Mouse (Mus musculus): Measurements from ENCODE around the gene Gm45140. TPM values are rescaled to one million over a fixed set of nuclear protein-coding genes. Genes with fewer than 3 reads are reported as not detected.

Gm45140 gene
- polyA plus RNA-seq, 1 experiment, result not detected

DNA sequence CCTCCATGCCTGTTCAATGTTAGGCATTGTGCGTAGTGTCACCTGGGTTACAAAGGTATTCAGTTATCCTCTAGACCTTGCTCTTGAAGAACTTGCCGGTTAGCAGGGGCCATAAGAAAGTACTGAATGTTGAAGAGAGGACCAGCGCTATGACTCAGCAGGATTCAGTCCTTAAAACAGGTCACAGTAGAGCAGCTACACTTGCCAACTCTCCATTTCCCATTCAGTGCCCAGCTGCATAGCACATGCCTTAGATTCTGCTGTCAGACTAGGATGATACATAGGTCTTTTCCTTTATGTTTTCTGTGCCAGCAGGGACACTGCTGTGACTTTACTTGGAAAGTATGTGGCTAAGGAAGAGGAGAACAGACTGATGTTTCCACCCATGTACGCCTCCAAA is 17.9 kb upstream of the Gm45140 start:
- H3K4me1 ChIP-seq (ENCODE audit: control insufficient read depth, insufficient read depth, insufficient read length, low read length), result peaks cover 2% of the 10 kb centered on the region; the same call in 1 of the 2 replicates
- H3K4me3 ChIP-seq (ENCODE audit: insufficient read depth, low read depth, low read length), result no peak overlapping the region
- H3K27ac ChIP-seq (replicated peaks; ENCODE audit: low read depth, low read length), result no peak overlapping the region

DNA sequence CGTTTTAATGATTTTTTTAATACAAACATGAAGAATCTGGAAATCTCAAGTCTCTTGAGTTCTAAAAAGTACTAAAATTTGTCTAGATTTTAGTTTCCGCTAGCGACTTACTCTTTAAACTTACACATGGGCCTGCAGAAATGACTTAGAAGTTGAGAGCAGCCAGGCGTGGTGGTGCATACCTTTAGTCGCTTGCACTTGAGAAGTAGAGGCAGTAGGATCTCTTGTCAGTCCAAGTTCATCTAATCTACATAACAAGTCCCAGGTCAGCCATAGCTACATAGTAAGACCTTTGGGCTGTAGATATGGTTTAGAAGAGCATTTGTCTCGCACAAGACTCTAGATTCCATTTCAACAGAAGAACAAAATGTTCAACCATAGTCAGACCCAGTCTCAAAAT is 16.3 kb upstream of the Gm45140 start:
- Histone ChIP-seq H3K27ac (replicated peaks; ENCODE audit: low read depth, low read length) (no peak overlapping the region), H3K4me3 (ENCODE audit: insufficient read depth, low read depth, low read length) (no peak overlapping the region), H3K4me1 (ENCODE audit: control insufficient read depth, insufficient read depth, insufficient read length, low read length) (peaks cover 4% of the 10 kb centered on the region; the same call in 1 of the 2 replicates)

DNA sequence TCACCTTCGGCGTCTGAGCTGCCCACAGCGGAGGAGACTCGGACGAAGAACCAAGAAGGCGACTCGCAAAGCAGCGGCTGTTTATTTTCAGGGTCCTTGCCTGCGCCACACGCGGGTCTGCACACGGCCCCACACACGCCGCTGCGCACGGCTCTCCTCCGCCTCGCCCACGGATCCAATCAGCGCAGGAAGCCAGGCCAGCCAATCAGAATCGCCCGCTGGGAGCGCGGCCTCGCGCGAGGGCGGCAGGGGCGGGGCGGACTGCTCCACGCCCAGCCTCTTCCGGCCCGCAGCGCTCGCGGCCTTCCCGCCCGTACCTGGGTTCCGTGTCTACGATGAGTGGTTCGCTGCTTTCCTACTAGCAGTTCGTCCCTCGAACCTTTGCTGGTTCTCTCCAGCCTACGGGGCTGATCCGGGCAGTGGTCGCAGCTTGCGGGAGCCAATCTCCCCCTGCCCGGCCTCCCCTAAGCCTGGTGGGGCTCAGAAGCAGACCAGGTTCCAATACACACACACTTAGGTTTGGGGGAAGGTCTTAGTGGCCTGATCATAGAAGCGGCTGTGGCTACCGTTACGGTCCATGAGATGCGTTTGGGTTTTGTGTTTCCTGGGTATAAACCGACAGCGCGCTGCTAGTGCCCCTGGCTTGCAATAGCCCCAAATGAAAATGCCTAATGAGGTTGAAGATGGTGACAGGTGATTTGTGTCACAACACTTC is 15.5 kb upstream of the Gm45140 start, which contains the start of gene Cnbp:
Gene Cnbp (minus strand): TSS at position 207 of the 715 bp plus-strand sequence.
- Histone ChIP-seq H3K27ac (replicated peaks; ENCODE audit: low read depth, low read length) (peak within 1 kb of the TSS; percentile 97), H3K4me1 (ENCODE audit: control insufficient read depth, insufficient read depth, insufficient read length, low read length) (peaks cover 4% of the 10 kb centered on the region; the same call in 1 of the 2 replicates)

DNA sequence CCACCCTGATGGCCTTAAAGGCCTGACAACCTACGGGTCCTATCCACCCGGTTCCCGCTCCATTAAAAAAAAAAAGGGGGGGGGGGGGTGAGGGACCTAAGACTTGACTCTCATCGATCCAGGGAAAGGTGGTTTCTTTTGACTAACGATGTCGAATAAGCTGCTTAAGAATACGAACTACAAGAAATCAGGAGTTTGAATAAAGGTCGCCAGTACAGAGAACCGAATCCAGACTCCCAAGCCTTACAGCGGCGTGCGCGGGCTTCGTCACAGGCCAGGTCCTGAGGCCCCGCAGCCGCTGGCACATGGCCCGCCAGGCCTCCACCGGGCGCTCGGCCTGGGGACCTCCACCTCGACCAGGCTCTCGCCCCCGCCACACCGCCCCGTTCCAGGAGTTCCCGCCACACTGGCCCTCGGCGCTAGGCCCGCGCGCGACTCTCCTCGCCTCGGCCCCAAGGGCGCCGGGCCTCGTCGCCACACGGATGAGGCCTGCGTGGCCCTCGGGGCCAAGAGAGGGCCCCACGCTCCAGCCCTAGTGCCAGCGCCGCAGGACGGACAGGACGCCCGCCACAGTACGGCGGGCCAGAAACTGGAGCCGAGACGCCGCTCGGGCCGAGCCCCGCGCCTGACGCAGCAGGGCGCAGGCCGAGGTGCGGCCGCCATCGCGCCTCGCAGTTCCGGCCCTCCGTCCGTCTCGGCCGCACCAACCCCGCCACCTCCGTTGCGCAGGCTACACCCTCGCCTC is 14.7 kb upstream of the Gm45140 start:
- Histone ChIP-seq H3K4me3 (ENCODE audit: insufficient read depth, low read depth, low read length) (peak overlapping the region; percentile 92), H3K4me1 (ENCODE audit: control insufficient read depth, insufficient read depth, insufficient read length, low read length) (peaks cover 4% of the 10 kb centered on the region; the same call in 1 of the 2 replicates), H3K27ac (replicated peaks; ENCODE audit: low read depth, low read length) (peak overlapping the region; percentile 97)

More for the DNA sequence above, 15.5 kb upstream of the Gm45140 start, which contains the start of gene Cnbp:
- peak within 1 kb of the TSS; percentile 92 for H3K4me3 ChIP-seq (ENCODE audit: insufficient read depth, low read depth, low read length)

DNA sequence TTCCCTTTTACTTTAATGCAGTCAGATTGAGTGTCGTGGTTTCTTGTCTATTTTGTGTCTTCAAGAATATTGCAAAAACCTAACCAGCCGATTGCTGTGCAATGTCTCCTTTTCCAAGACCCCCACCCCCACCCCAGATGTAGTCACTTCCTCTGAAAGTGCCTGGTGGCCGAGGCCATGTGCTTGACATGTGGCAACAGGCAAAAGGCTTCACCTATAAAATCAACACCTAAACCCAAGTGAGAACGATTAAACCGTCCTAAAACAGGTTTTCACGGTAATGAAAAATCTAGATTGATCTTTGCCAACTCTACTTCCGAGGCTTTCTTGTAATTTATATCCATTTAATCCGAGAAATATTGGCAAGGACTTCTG is 14.2 kb upstream of the Gm45140 start:
- H3K4me3 ChIP-seq (ENCODE audit: insufficient read depth, low read depth, low read length), result peak overlapping the region; percentile 92
- H3K27ac ChIP-seq (replicated peaks; ENCODE audit: low read depth, low read length), result peak overlapping the region; percentile 97
- peaks cover 4% of the 10 kb centered on the region; the same call in 1 of the 2 replicates for H3K4me1 ChIP-seq (ENCODE audit: control insufficient read depth, insufficient read depth, insufficient read length, low read length)

DNA sequence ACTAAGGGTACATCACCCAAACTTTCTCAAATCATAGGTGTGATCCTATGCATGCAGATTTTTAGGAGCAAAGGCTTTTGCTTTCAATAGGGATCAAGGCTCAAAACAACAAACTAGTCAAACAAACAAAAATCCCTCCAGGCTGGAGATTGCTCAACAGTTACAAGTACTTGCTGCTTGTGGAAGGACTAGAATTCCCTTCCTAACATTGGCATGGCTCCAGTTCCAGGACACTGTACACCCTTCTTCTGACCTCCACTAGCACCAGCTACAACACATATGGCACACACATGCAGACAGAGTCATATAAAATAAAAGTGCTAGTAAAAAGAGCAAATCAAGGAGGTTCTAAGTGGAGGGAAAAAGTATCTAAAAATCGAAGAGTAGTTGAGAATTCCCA is 11.2 kb upstream of the Gm45140 start:
- Histone ChIP-seq H3K4me3 (ENCODE audit: insufficient read depth, low read depth, low read length) (no peak overlapping the region), H3K4me1 (ENCODE audit: control insufficient read depth, insufficient read depth, insufficient read length, low read length) (peaks cover 4% of the 10 kb centered on the region; the same call in 1 of the 2 replicates), H3K27ac (replicated peaks; ENCODE audit: low read depth, low read length) (no peak overlapping the region)

DNA sequence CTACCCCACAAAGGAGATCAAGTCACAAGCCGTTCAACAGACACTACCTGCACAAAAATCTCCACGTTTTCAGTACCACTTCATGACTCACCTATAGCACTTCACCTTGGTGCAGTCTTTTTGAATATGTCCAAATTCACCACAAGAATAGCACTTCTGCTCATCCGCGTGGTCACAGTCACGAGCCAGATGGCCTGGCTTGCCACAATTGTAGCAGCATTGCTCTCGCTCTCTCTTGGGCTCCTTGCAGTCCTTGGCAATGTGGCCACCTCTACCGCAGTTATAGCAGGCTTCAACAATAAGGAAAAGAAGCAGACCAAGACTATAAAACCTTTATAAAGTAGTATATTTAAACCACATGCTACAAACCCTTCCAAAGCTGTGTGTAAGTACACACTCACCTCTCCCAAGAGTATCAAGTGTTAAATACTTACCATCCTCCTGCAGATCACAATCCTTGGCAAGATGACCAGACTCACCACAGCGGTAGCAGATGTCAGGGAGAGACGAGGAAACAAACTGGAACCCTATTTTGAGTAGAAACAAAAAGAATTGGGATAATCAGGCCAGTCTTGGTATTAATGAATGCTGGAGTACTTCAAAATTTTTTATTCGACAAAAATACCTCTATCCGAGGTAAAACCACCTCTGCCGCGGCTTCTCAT is 9.6 kb upstream of the Gm45140 start:
- no peak overlapping the region for H3K4me3 ChIP-seq (ENCODE audit: insufficient read depth, low read depth, low read length)
- no peak overlapping the region for H3K27ac ChIP-seq (replicated peaks; ENCODE audit: low read depth, low read length)
- peaks cover 4% of the 10 kb centered on the region; the same call in 1 of the 2 replicates for H3K4me1 ChIP-seq (ENCODE audit: control insufficient read depth, insufficient read depth, insufficient read length, low read length)

DNA sequence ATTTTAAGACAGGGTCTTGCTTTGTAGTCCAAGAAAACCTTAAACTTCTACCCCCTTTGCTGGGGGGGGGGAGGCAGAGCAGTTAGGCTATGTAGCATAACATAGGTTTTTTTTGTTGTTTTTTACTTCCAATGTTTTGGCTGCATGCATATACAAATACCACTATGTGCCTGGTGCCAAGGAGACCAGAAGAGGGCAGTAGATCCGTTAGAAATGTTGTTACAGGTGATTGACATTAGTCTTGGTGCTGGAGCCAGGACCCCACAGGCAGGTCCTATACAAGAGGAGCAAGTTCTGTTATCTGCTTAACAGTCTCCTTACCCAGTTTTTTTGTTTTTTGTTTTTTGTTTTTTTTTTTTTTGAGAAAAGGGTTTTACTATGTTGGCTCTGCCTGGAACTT is 6.7 kb upstream of the Gm45140 start:
- Histone ChIP-seq H3K4me1 (ENCODE audit: control insufficient read depth, insufficient read depth, insufficient read length, low read length) (no peaks in the 10 kb centered on the region; the same call in 1 of the 2 replicates), H3K27ac (replicated peaks; ENCODE audit: low read depth, low read length) (no peak overlapping the region)

DNA sequence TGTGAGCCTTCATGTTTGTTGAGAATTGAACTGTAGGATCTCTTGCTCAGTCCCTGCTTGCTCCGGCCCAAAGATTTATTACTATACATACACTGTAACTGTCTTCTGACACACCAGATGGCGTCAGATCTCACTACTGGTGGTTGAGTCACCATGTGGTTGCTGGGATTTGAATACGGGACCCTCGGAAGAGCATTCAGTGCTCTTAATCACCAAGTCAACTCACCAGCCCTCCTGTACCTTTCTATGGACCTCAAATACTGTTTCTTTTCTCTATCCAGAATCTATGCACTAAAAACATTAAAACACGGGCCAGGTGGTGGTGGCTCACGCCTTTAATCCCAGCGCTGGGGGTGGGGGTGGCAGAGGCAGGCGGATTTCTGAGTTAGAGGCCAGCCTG is 6.0 kb upstream of the Gm45140 start:
- Histone ChIP-seq H3K27ac (replicated peaks; ENCODE audit: low read depth, low read length) (no peak overlapping the region), H3K4me3 (ENCODE audit: insufficient read depth, low read depth, low read length) (no peak overlapping the region), H3K4me1 (ENCODE audit: control insufficient read depth, insufficient read depth, insufficient read length, low read length) (no peaks in the 10 kb centered on the region; the same call in 1 of the 2 replicates)

More for the DNA sequence above, 6.7 kb upstream of the Gm45140 start:
- no peak overlapping the region for H3K4me3 ChIP-seq (ENCODE audit: insufficient read depth, low read depth, low read length)

DNA sequence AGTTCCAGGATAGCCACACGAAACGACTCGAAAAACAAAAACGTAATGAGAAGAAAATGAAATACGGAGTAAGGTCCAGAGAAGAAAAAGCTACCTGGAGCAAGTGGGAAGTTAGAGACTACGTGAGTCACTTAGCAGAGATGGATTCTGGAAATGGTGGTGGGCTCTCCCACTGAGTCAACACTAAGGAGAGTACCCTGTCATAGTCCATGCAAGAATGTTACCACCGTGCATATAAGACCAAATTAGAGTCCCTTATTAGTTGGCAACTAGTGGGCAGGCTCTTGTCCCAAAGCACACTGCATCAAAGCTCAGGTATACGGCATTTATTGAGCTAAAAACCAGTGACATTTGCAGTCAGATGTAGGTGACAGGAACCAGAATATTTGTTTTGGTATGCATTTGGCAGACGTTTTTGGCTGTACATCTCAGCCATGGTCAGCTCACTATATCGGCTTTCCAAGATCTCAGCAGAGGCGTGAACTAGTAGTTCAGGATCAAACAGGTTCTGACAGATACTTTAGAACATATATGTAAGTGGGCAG is 4.3 kb upstream of the Gm45140 start:
- H3K4me1 ChIP-seq (ENCODE audit: control insufficient read depth, insufficient read depth, insufficient read length, low read length), result no peaks in the 10 kb centered on the region; the same call in 1 of the 2 replicates
- H3K27ac ChIP-seq (replicated peaks; ENCODE audit: low read depth, low read length), result no peak overlapping the region
- H3K4me3 ChIP-seq (ENCODE audit: insufficient read depth, low read depth, low read length), result no peak overlapping the region

DNA sequence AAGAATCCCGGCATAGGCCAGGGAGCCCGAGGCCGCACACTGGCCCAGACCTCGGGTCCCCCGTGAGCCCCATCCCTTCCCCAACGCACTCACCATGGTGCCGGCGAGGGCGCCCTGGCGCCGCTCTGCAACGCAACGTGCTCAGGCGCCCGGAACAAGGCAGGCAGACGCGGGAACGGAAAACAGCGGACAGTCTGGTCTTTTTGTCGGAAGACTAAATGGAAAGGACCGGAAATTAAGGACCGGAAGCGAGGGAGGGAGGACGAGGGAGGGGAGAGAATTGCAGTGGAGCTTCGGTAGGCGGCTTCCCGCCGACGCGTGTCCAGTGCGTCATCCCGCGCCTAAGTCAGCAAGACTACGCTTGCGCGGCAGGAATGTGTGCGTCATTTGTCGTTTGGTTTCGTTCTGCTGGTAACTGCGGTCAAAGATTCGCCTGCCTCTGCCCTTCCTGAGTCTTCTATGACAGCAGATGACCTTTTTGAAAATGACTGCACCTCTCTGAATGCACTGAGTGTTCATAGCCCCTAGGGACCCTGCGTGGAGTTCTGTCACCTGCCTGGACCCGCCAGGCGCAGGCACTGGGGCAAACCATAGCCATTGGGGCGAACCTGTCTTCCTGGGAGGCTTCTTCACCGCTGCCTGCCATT is 3.1 kb upstream of the Gm45140 start, which contains the start of gene Isy1:
Gene Isy1 (minus strand): TSS at position 248 of the 647 bp plus-strand sequence.
- H3K4me1 ChIP-seq (ENCODE audit: control insufficient read depth, insufficient read depth, insufficient read length, low read length), result no peaks in the 10 kb centered on the region; the same call in 1 of the 2 replicates
- peak within 1 kb of the TSS; percentile 76 for H3K4me3 ChIP-seq (ENCODE audit: insufficient read depth, low read depth, low read length)
- H3K27ac ChIP-seq (replicated peaks; ENCODE audit: low read depth, low read length), result peak within 1 kb of the TSS; percentile 96

DNA sequence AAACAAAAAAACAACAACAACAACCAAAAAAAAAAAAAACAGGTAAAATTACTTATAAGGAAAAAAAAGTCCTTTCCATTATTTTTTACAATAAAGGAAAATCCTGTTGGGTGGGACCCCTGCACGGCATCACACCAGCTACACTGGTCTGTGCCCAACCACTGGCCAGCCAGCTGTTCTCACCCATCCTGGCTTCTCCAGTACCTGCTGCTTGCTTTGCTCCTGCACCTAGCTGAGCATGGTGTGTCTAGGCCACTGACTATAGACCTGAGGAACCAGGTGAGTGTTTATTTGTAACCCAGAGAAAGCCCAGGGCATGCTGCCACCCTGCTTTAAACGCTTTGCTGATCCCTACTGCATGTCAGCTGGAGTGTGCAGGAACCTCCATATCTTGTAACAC is 15.2 kb downstream of the Gm45140 start:
- H3K4me3 ChIP-seq (ENCODE audit: insufficient read depth, low read depth, low read length), result no peak overlapping the region
- no peaks in the 10 kb centered on the region for H3K4me1 ChIP-seq (ENCODE audit: control insufficient read depth, insufficient read depth, insufficient read length, low read length)
- H3K27ac ChIP-seq (replicated peaks; ENCODE audit: low read depth, low read length), result no peak overlapping the region

DNA sequence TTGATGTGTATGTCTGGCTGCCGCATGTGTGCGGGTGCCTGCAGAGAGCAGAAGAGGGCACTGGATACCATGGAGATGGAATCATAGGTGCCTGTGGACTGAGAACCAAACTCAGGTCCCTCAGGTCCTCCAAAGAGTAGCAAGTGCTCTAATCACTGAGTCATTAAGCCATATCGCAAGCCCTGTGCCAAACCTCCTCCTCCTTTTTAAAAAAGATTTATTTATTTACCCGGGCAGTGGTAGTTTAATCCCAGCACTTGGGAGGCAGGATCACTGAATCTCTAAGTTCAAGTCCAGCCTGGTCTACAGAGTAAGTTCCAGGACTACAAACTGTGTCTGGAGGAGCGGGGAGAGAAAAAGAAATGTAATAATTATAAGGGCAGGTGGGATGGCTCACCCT is 21.1 kb downstream of the Gm45140 start:
- H3K27ac ChIP-seq (replicated peaks; ENCODE audit: low read depth, low read length), result no peak overlapping the region
- peaks cover 5% of the 10 kb centered on the region for H3K4me1 ChIP-seq (ENCODE audit: control insufficient read depth, insufficient read depth, insufficient read length, low read length)
- H3K4me3 ChIP-seq (ENCODE audit: insufficient read depth, low read depth, low read length), result no peak overlapping the region

DNA sequence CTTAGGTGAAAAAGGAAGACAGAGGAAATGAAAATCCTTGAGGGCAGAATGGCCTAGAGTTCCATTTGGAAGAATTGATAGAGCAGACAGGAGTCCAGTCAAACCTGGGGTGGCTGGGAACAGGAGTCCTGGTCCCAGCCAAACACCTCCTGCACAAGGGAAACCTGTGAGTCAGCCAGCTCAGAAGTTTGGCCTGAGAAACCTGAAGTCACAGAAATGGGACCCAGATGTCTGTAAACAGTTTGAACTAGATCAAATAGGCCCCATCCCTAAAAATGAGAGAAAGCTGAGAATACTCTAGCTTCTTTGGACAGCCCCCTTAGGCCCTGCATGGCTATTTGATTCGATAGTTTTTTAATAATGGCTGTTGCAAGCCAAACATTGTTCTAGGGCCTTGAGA is 22.9 kb downstream of the Gm45140 start:
- H3K4me3 ChIP-seq (ENCODE audit: insufficient read depth, low read depth, low read length), result peak overlapping the region; percentile 52; the same call in 1 of the 2 replicates
- H3K4me1 ChIP-seq (ENCODE audit: control insufficient read depth, insufficient read depth, insufficient read length, low read length), result peaks cover 5% of the 10 kb centered on the region
- peak overlapping the region; percentile 53; the same call in 1 of the 2 replicates for H3K27ac ChIP-seq (replicated peaks; ENCODE audit: low read depth, low read length)

All from brown adipose tissue, adult 24 weeks (tissue).